Mouse (Mus musculus): ENCODE measurements around the gene Spaca4. TPM values are rescaled to one million over a fixed set of nuclear protein-coding genes. Genes with fewer than 3 reads are reported as not detected.
A peak's percentile ranks its signal among the peaks of the same experiment; 100 is the strongest.

Gene Spaca4
- polyA plus RNA-seq, 1 experiment from 2014 or later: not detected

GRCm38 (mm10) chr7:45712022-45712757, 13.4 kb downstream of the Spaca4 start:
- H3K79me2 ChIP-seq (ENCODE audit: inconsistent target): peaks cover 80% of the 10 kb centered on the region
- no peak overlapping the region for H3K4me3 ChIP-seq (ENCODE audit: inconsistent target)
- no peak overlapping the region for H3K27ac ChIP-seq
- peaks cover 43% of the 10 kb centered on the region for H3K36me3 ChIP-seq (ENCODE audit: inconsistent target)
- WGBS (ENCODE audit: missing documents): 93% methylated on average over 20 of the region's 21 CpGs

- H3K27ac ChIP-seq: no peak overlapping the region
- H3K79me2 ChIP-seq (ENCODE audit: inconsistent target): peaks cover 73% of the 10 kb centered on the region
- 89% methylated on average over 22 of the region's 24 CpGs for WGBS (ENCODE audit: missing documents)
- peaks cover 43% of the 10 kb centered on the region for H3K36me3 ChIP-seq (ENCODE audit: inconsistent target)
- H3K4me3 ChIP-seq (ENCODE audit: inconsistent target): no peak overlapping the region
These were observed 14.1 kb downstream of the Spaca4 start for GRCm38 (mm10) chr7:45711316-45712021.

- Histone ChIP-seq H3K4me3 (ENCODE audit: inconsistent target) (no peak overlapping the region), H3K27ac (no peak overlapping the region), H3K79me2 (ENCODE audit: inconsistent target) (peaks cover 75% of the 10 kb centered on the region), H3K36me3 (ENCODE audit: inconsistent target) (peaks cover 43% of the 10 kb centered on the region)
- WGBS (ENCODE audit: missing documents): 94% methylated on average over 20 of the region's 20 CpGs
These were observed 15.0 kb downstream of the Spaca4 start for GRCm38 (mm10) chr7:45710477-45711191.

GRCm38 (mm10) chr7:45709677-45710355, 15.8 kb downstream of the Spaca4 start:
- Histone ChIP-seq H3K79me2 (ENCODE audit: inconsistent target) (peaks cover 66% of the 10 kb centered on the region), H3K27ac (no peak overlapping the region), H3K36me3 (ENCODE audit: inconsistent target) (peaks cover 43% of the 10 kb centered on the region), H3K4me3 (ENCODE audit: inconsistent target) (no peak overlapping the region)
- 90% methylated on average over 14 of the region's 14 CpGs for WGBS (ENCODE audit: missing documents)

GRCm38 (mm10) chr7:45709036-45709435, 16.6 kb downstream of the Spaca4 start:
- Histone ChIP-seq H3K4me3 (ENCODE audit: inconsistent target) (peak overlapping the region; percentile 26; the same call in 1 of the 2 replicates), H3K79me2 (ENCODE audit: inconsistent target) (peaks cover 59% of the 10 kb centered on the region), H3K27ac (peak overlapping the region; percentile 96), H3K36me3 (ENCODE audit: inconsistent target) (peaks cover 43% of the 10 kb centered on the region)
- WGBS (ENCODE audit: missing documents): 92% methylated on average over 6 of the region's 6 CpGs

GRCm38 (mm10) chr7:45708221-45708761, 17.3 kb downstream of the Spaca4 start:
- Histone ChIP-seq H3K79me2 (ENCODE audit: inconsistent target) (peaks cover 51% of the 10 kb centered on the region), H3K27ac (peak overlapping the region; percentile 96), H3K4me3 (ENCODE audit: inconsistent target) (peak overlapping the region; percentile 26), H3K36me3 (ENCODE audit: inconsistent target) (peaks cover 40% of the 10 kb centered on the region)
- WGBS (ENCODE audit: missing documents): 34% methylated on average over 13 of the region's 13 CpGs

- WGBS (ENCODE audit: missing documents): 2% methylated on average over 27 of the region's 27 CpGs
- Histone ChIP-seq H3K27ac (peak overlapping the region; percentile 96), H3K79me2 (ENCODE audit: inconsistent target) (peaks cover 43% of the 10 kb centered on the region; the same call in 1 of the 2 replicates), H3K36me3 (ENCODE audit: inconsistent target) (peaks cover 33% of the 10 kb centered on the region), H3K4me3 (ENCODE audit: inconsistent target) (peak overlapping the region; percentile 27)
These were observed 18.1 kb downstream of the Spaca4 start for GRCm38 (mm10) chr7:45707375-45707967.

- peak overlapping the region; percentile 96 for H3K27ac ChIP-seq
- WGBS (ENCODE audit: missing documents): under 1% methylated on average over 35 of the region's 45 CpGs
These were observed 18.8 kb downstream of the Spaca4 start for GRCm38 (mm10) chr7:45706721-45707241.

GRCm38 (mm10) chr7:45705873-45706281, 19.7 kb downstream of the Spaca4 start:
- Histone ChIP-seq H3K4me3 (ENCODE audit: inconsistent target) (peak overlapping the region; percentile 90), H3K79me2 (ENCODE audit: inconsistent target) (peaks cover 29% of the 10 kb centered on the region; the same call in 1 of the 2 replicates), H3K27ac (peak overlapping the region; percentile 92), H3K36me3 (ENCODE audit: inconsistent target) (peaks cover 17% of the 10 kb centered on the region; the same call in 1 of the 2 replicates)
- 1% methylated on average over 7 of the region's 7 CpGs for WGBS (ENCODE audit: missing documents)

More at GRCm38 (mm10) chr7:45706721-45707241, 18.8 kb downstream of the Spaca4 start:
- Histone ChIP-seq H3K79me2 (ENCODE audit: inconsistent target) (peaks cover 36% of the 10 kb centered on the region; the same call in 1 of the 2 replicates), H3K36me3 (ENCODE audit: inconsistent target) (peaks cover 27% of the 10 kb centered on the region), H3K4me3 (ENCODE audit: inconsistent target) (peak overlapping the region; percentile 90)

GRCm38 (mm10) chr7:45705443-45705864, 20.2 kb downstream of the Spaca4 start:
- Histone ChIP-seq H3K36me3 (ENCODE audit: inconsistent target) (peaks cover 13% of the 10 kb centered on the region; the same call in 1 of the 2 replicates), H3K27ac (peak overlapping the region; percentile 92)
- WGBS (ENCODE audit: missing documents): 1% methylated on average over 21 of the region's 21 CpGs

GRCm38 (mm10) chr7:45704730-45705442, 20.7 kb downstream of the Spaca4 start, which contains the start of gene Dbp:
TSS of gene Dbp (plus strand) at chr7:45705088.
- Histone ChIP-seq H3K36me3 (ENCODE audit: inconsistent target) (peaks cover 8% of the 10 kb centered on the region; the same call in 1 of the 2 replicates), H3K4me3 (ENCODE audit: inconsistent target) (peak within 1 kb of the TSS; percentile 90), H3K27ac (peak within 1 kb of the TSS; percentile 92), H3K79me2 (ENCODE audit: inconsistent target) (peaks cover 19% of the 10 kb centered on the region; the same call in 1 of the 2 replicates)
- 2% methylated on average over 36 of the region's 36 CpGs for WGBS (ENCODE audit: missing documents)

More at GRCm38 (mm10) chr7:45705443-45705864, 20.2 kb downstream of the Spaca4 start:
- Histone ChIP-seq H3K79me2 (ENCODE audit: inconsistent target) (peaks cover 24% of the 10 kb centered on the region; the same call in 1 of the 2 replicates), H3K4me3 (ENCODE audit: inconsistent target) (peak overlapping the region; percentile 90)

GRCm38 (mm10) chr7:45704046-45704559, 21.5 kb downstream of the Spaca4 start:
- no peaks in the 10 kb centered on the region; the same call in 1 of the 2 replicates for H3K36me3 ChIP-seq (ENCODE audit: inconsistent target)
- 1% methylated on average over 13 of the region's 13 CpGs for WGBS (ENCODE audit: missing documents)
- H3K4me3 ChIP-seq (ENCODE audit: inconsistent target): peak overlapping the region; percentile 31
- H3K79me2 ChIP-seq (ENCODE audit: inconsistent target): peaks cover 11% of the 10 kb centered on the region; the same call in 1 of the 2 replicates
- peak overlapping the region; percentile 78 for H3K27ac ChIP-seq
